Mouse (Mus musculus) midbrain, embryonic 10.5 days (tissue): Measurements from ENCODE around the gene Nup37. TPM values are rescaled to one million over a fixed set of nuclear protein-coding genes. Genes with fewer than 3 reads are reported as not detected.

Experiments used
- DNase-seq: peaks from one replicate; pipeline ENCODE4 v3.0.0-alpha.2; 2017; ENCODE audit warnings: low spot score
- H3K27ac ChIP-seq: fragments of 300-500 bp; sonication (generic); replicated peaks from 2 replicates; pipeline ENCODE4 v1.5.1; 2016; ENCODE audit warnings: mild to moderate bottlenecking
- H3K27me3 ChIP-seq: fragments of 300-500 bp; sonication (generic); 2 replicates; pipeline ENCODE4 v1.6.1; 2016; ENCODE audit warnings: low read depth, mild to moderate bottlenecking; ENCODE audit not compliant: poor library complexity, severe bottlenecking
- H3K36me3 ChIP-seq: fragments of 300-500 bp; sonication (generic); 2 replicates; pipeline ENCODE4 v1.6.1; 2016; ENCODE audit warnings: mild to moderate bottlenecking, moderate library complexity
- H3K4me1 ChIP-seq: fragments of 300-500 bp; sonication (generic); 2 replicates; pipeline ENCODE4 v1.6.1; 2016
- H3K4me3 ChIP-seq: fragments of 300-500 bp; sonication (generic); 2 replicates; pipeline ENCODE4 v1.5.1; 2016; ENCODE audit warnings: mild to moderate bottlenecking, moderate library complexity
- H3K9me3 ChIP-seq: fragments of 300-500 bp; sonication (generic); replicated peaks from 2 replicates; pipeline ENCODE4 v1.6.1; 2016; ENCODE audit warnings: mild to moderate bottlenecking
- WGBS: fragments of 180-500 bp; shearing (Covaris S2); methylation state at CpG from one replicate; pipeline ENCODE4 v1.1.7; 2016; 5-methylcytosine and 5-hydroxymethylcytosine counted together
- polyA plus RNA-seq: library from polyadenylated mRNA; unstranded; fragments of >200 nt; fragmentation: Nextera tagmentation; extraction: Ambion mirVana; gene quantifications from 2 replicates; pipeline ENCODE4 v1.2.1, GENCODE M21; 2016

The Nup37 gene
- polyA plus RNA-seq, result 100 and 115 TPM in 2 replicates

GRCm38 (mm10) chr10:88146707-88147477, at the start of gene Nup37, which contains the start of gene Parpbp:
TSS of gene Nup37 (plus strand) at chr10:88146992.
TSS of gene Parpbp (minus strand) at chr10:88146941.
- under 1% methylated on average over 53 of the region's 53 CpGs for WGBS
- Histone ChIP-seq H3K27ac (peak within 1 kb of the TSS; percentile 89), H3K36me3 (peaks cover 47% of the 10 kb centered on the region), H3K9me3 (no peaks in the 10 kb centered on the region), H3K4me3 (peak within 1 kb of the TSS; percentile 78), H3K4me1 (peaks cover 28% of the 10 kb centered on the region), H3K27me3 (no peaks in the 10 kb centered on the region)
- peak; percentile 91 for DNase-seq

- H3K27me3 ChIP-seq, result no peaks in the 10 kb centered on the region
- WGBS, result 91% methylated on average over 2 of the region's 2 CpGs
- no peak for DNase-seq
- H3K9me3 ChIP-seq, result no peaks in the 10 kb centered on the region
- H3K27ac ChIP-seq, result no peak overlapping the region
- peaks cover 6% of the 10 kb centered on the region for H3K36me3 ChIP-seq
- no peak overlapping the region for H3K4me3 ChIP-seq
- H3K4me1 ChIP-seq, result no peaks in the 10 kb centered on the region
Measured at GRCm38 (mm10) chr10:88106169-88106568, 40.6 kb upstream of the Nup37 start.

GRCm38 (mm10) chr10:88113290-88113689, 33.5 kb upstream of the Nup37 start:
- DNase-seq, result no peak
- Histone ChIP-seq H3K27me3 (no peaks in the 10 kb centered on the region), H3K4me1 (no peaks in the 10 kb centered on the region), H3K27ac (no peak overlapping the region), H3K36me3 (peaks cover 13% of the 10 kb centered on the region), H3K4me3 (no peak overlapping the region), H3K9me3 (no peaks in the 10 kb centered on the region)
- 94% methylated on average over 2 of the region's 2 CpGs for WGBS

- Histone ChIP-seq H3K4me1 (no peaks in the 10 kb centered on the region), H3K9me3 (no peaks in the 10 kb centered on the region), H3K4me3 (no peak overlapping the region), H3K27me3 (no peaks in the 10 kb centered on the region), H3K36me3 (peaks cover 13% of the 10 kb centered on the region), H3K27ac (no peak overlapping the region)
- no peak for DNase-seq
Measured at GRCm38 (mm10) chr10:88119721-88120120, 27.1 kb upstream of the Nup37 start.

GRCm38 (mm10) chr10:88135630-88136029, 11.2 kb upstream of the Nup37 start:
- H3K27ac ChIP-seq, result no peak overlapping the region
- WGBS, result 94% methylated on average over 16 of the region's 16 CpGs

GRCm38 (mm10) chr10:88146187-88146586, 605 bp upstream of the Nup37 start:
- Histone ChIP-seq H3K4me1 (peaks cover 28% of the 10 kb centered on the region), H3K4me3 (peak overlapping the region; percentile 78), H3K9me3 (no peaks in the 10 kb centered on the region), H3K27ac (peak overlapping the region; percentile 89), H3K27me3 (no peaks in the 10 kb centered on the region), H3K36me3 (peaks cover 41% of the 10 kb centered on the region)
- WGBS, result 23% methylated on average over 7 of the region's 7 CpGs
- DNase-seq, result no peak

More at GRCm38 (mm10) chr10:88135630-88136029, 11.2 kb upstream of the Nup37 start:
- Histone ChIP-seq H3K27me3 (no peaks in the 10 kb centered on the region), H3K9me3 (no peaks in the 10 kb centered on the region), H3K4me3 (no peak overlapping the region), H3K4me1 (no peaks in the 10 kb centered on the region), H3K36me3 (peaks cover 20% of the 10 kb centered on the region)
- DNase-seq, result no peak

GRCm38 (mm10) chr10:88150381-88150780, 3.6 kb downstream of the Nup37 start:
- H3K4me1 ChIP-seq, result peaks cover 19% of the 10 kb centered on the region
- H3K9me3 ChIP-seq, result no peaks in the 10 kb centered on the region
- 90% methylated on average over 4 of the region's 4 CpGs for WGBS
- H3K36me3 ChIP-seq, result peaks cover 66% of the 10 kb centered on the region
- H3K4me3 ChIP-seq, result no peak overlapping the region
- H3K27me3 ChIP-seq, result no peaks in the 10 kb centered on the region
- DNase-seq, result no peak
- no peak overlapping the region for H3K27ac ChIP-seq

- Histone ChIP-seq H3K4me1 (peaks cover 8% of the 10 kb centered on the region), H3K27ac (no peak overlapping the region), H3K9me3 (no peaks in the 10 kb centered on the region), H3K4me3 (no peak overlapping the region), H3K27me3 (no peaks in the 10 kb centered on the region), H3K36me3 (peaks cover 74% of the 10 kb centered on the region)
- WGBS, result 94% methylated on average over 6 of the region's 6 CpGs
- DNase-seq, result no peak
Measured at GRCm38 (mm10) chr10:88151658-88152057, 4.9 kb downstream of the Nup37 start.

- Histone ChIP-seq H3K36me3 (peaks cover 78% of the 10 kb centered on the region), H3K9me3 (0 out of 2 replicates have a peak, but pooled peaks cover 3% of the 10 kb centered on the region), H3K27ac (no peak overlapping the region), H3K27me3 (no peaks in the 10 kb centered on the region), H3K4me1 (no peaks in the 10 kb centered on the region), H3K4me3 (no peak overlapping the region)
- 95% methylated on average over 2 of the region's 2 CpGs for WGBS
- no peak for DNase-seq
Measured at GRCm38 (mm10) chr10:88162096-88162495, 15.3 kb downstream of the Nup37 start.

GRCm38 (mm10) chr10:88162676-88163075, 15.9 kb downstream of the Nup37 start:
- Histone ChIP-seq H3K4me1 (no peaks in the 10 kb centered on the region), H3K27ac (no peak overlapping the region), H3K4me3 (no peak overlapping the region), H3K9me3 (0 out of 2 replicates have a peak, but pooled peaks cover 3% of the 10 kb centered on the region), H3K36me3 (peaks cover 73% of the 10 kb centered on the region), H3K27me3 (no peaks in the 10 kb centered on the region)
- no peak for DNase-seq
- WGBS, result 95% methylated on average over 5 of the region's 5 CpGs

- Histone ChIP-seq H3K36me3 (peaks cover 44% of the 10 kb centered on the region), H3K27ac (no peak overlapping the region), H3K4me3 (no peak overlapping the region), H3K27me3 (no peaks in the 10 kb centered on the region), H3K9me3 (0 out of 2 replicates have a peak, but pooled peaks cover 3% of the 10 kb centered on the region), H3K4me1 (no peaks in the 10 kb centered on the region)
- DNase-seq, result no peak
- WGBS, result 96% methylated on average over 3 of the region's 3 CpGs
Measured at GRCm38 (mm10) chr10:88166158-88166557, 19.4 kb downstream of the Nup37 start.

GRCm38 (mm10) chr10:88167438-88168077, 20.8 kb downstream of the Nup37 start:
- H3K9me3 ChIP-seq, result 0 out of 2 replicates have a peak, but pooled peaks cover 3% of the 10 kb centered on the region
- 86% methylated on average over 7 of the region's 7 CpGs for WGBS
- no peak overlapping the region for H3K27ac ChIP-seq
- no peak overlapping the region for H3K4me3 ChIP-seq
- H3K27me3 ChIP-seq, result no peaks in the 10 kb centered on the region
- no peak for DNase-seq
- H3K36me3 ChIP-seq, result peaks cover 36% of the 10 kb centered on the region
- H3K4me1 ChIP-seq, result no peaks in the 10 kb centered on the region

- Histone ChIP-seq H3K27me3 (no peaks in the 10 kb centered on the region), H3K27ac (peak overlapping the region; percentile 93), H3K4me3 (peak overlapping the region; percentile 72), H3K36me3 (peaks cover 12% of the 10 kb centered on the region; the same call in 1 of the 2 replicates), H3K9me3 (no peaks in the 10 kb centered on the region), H3K4me1 (peaks cover 12% of the 10 kb centered on the region)
- DNase-seq, result no peak
- WGBS, result 22% methylated on average over 4 of the region's 4 CpGs
Measured at GRCm38 (mm10) chr10:88200541-88200940, 53.7 kb downstream of the Nup37 start.
